Mouse (Mus musculus): Measurements from ENCODE around the gene Gad2. TPM values are rescaled to one million over a fixed set of nuclear protein-coding genes. Genes with fewer than 3 reads are reported as not detected.

The Gad2 gene
- total RNA-seq, 4 experiments from 2014 or later: 71.6 to 92.9 (median 83.0) TPM

DNA sequence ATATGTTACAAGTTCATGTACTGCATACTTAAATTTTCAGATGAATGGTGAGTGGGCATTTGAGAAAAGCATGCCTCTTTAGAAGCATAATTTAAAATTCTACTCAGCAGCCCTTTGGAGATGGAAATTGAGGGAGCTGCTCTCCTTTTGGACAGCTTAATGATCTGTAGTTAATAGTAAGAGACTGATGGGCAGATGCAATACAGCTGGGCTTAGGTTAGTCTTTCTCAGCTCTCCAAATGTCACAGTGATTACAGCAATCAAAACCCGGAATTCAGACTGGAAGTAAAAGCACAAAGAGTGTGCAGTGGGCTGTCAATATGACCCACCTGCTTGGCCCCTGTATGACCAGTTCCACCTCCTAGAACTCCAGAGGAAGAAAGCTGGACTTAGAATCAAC is 24.1 kb downstream of the Gad2 start:
- DNase-seq (ENCODE audit: low spot score in 2 of 2): no peak

DNA sequence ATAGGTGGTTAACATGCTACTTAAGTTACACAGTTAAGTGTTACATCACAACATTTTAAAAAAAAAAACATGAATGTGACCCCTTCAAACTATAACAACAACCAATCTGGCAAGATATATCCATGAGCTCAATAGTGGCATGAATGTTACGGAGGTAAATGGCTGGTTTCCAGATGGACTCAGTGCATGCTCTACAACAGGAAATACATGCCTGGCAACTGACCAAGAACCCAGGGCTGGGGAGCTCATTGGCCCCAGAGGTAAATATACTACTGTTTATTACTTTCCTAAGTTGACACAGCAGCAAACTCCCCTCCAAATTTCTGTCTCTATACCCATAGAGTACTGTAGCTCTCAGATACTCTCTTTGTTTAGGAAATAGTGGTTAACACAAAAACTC is 26.4 kb downstream of the Gad2 start:
- no peak for DNase-seq (ENCODE audit: low spot score in 2 of 2)

DNA sequence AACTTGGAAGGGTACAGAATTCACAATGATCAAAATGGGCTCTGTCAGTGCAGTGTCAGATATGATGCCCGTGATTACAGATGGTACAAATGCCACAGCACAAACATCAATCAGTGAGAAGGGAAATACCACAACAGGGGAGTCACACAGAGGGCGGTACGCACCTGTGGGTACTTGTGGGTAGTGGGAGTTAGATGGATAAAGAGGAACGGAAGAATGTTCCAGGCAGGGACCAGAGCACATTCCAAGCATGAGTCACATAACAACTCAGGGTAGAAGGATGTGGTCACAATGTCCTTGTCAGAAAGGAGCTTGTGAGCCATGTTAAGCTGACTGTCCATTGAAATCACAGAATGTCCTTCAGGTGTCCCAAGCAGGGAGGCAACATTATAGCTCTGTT is 29.8 kb downstream of the Gad2 start:
- no peak for DNase-seq (ENCODE audit: low spot score in 2 of 2)

DNA sequence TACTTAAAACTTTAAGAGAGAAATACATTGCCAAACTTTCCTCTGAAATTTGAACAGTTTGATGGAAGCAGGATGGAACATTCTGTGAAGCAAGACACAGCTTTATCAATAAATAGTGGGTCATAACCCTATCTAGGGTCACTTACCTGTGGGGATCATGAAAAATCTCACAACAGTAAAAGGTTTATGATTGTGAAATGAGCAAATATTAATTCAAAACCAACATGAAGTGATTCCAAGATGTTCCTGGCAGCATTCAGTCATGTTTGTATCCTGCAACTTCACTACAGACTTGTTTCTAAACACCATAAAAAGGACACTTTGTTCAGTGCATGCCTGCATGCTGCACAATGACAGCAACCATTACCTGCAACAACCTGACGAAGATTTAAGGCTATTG is 41.7 kb downstream of the Gad2 start:
- no peak for DNase-seq (ENCODE audit: low spot score in 2 of 2)

DNA sequence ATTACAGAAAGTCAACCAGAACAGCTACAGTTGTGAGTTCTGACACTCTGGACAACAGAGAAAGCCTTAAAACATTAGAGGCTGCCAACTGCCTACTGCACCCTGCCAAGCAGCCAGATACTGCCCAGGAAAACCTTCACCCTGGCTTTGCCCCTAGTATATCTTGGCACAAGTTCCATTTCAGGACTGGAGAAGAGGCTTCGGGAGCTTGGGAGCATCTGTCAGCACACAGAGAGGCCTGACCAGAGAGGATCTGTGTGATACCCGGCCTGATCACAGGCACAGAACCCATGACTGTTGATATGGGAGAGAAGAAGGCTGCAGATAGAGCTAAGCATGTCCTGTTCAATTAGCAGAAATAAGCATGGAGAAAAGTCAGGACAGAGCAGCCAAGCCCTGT is 48.4 kb downstream of the Gad2 start:
- DNase-seq (ENCODE audit: low spot score in 2 of 2): no peak

DNA sequence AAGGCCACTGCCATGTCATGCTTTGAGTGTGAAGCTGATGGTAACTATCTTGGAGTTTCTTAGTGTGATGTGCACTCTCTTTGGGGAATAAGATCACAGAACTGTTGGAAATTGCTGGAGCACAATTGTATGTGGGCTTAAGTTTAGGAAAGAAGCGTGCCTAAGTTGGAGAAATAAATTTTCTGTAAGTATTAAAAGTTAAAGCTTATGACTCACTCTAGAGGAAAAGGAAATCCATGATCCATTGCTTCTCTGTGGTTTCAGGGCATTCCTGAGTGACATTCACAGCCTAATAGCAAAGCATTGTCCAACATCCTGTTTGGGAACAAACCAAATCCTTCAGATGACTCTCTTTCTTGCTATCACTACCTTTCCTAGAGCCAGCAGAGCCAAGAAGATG is 49.3 kb downstream of the Gad2 start:
- DNase-seq (ENCODE audit: low spot score in 2 of 2): no peak

DNA sequence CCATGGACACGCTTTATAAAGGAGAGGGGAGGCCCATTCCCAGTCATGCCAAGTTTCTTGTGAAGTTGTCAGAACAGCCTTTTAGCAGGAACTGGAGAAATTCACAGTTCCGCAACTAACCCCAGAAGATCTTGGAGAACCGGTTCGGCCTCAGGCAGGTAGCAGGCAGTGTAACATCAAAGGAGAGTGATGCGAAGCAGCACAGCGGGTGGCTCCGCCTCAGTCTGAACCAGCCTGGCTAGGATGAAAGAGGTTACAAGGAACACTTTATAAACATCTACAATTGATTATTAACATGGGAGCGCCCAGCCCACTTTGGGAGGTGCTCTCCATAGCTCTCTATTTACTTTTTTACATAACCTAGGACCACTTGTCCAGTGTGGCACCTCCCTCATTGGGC is 55.1 kb downstream of the Gad2 start:
- no peak for DNase-seq (ENCODE audit: low spot score in 2 of 2)

DNA sequence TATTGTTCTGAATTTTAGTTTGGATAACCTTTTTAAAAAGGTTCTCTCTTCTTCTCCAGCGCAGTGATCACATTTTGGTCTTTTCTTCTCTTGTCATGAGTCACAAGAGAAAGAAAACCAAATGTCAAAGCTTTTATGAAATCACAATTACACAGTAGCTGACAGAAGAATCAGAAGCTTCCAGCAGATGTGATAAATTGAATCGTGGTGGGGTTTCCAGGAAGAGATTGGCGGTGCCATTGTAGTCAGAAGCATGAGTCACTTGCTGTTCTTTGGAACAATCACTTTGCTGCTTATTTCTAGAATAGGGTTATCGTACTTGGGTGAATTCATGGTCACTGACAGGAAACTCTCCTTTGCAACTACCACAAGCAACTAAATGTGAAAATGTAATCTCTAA is 57.9 kb downstream of the Gad2 start:
- no peak for DNase-seq (ENCODE audit: low spot score in 2 of 2)

DNA sequence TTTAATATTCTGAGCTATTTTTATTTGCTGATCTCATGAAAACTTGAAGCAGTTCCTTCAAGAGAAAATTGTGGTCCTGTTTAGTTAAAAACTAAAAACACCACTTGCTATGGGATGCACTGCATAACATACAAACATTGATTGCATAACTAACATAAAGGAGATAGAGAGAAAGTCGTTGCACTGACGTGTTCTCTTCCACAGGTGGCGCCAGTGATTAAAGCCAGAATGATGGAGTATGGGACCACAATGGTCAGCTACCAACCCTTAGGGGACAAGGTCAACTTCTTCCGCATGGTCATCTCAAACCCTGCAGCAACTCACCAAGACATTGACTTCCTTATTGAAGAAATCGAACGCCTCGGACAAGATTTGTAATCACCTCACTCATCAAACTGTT is 68.0 kb downstream of the Gad2 start:
- no peak for DNase-seq (ENCODE audit: low spot score in 2 of 2)

DNA sequence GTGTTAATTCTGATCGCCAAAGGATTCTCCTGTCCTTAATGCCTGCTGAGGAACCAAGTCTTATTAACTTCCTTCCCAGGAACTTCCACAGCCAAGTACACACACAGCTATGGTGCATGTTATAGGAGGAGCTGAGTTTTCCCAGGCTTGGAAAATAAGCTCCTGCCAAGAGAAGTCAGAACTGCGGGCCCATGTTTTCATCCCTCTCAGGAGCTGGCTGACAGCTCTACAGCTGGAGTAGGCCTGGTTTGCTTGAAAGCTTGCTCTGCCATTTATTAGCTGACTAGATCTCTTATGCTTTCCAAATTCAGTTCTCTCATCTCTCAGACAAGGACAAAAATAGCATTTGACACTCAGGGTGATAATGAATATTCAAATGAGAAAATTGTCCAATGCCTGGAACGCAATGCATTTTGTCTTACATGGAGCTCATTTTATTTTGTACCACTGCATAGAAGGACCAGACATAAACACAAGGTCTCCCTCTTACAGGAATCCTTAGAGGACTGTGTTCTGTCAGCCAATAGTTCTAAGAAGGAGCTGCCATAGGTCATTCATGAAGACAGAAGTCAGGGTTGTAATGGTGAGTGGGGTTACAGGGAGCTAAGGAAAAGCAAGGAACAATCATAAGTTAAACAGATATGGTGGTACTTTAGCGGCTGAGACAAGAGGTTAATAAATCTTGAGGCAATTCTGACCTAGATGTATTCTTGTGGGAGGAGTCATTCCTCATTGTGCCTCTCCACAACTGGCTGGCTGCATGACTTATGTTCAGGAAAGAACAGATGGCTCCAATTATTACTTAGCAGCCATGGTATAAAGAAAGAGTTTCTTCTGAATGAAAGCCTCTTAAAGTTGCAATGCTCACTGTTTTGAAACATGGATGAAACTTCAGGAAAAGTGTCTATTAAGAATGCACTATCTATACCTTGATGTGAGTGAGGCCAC is 83.0 kb downstream of the Gad2 start:
- no peak for DNase-seq (ENCODE audit: low spot score in 2 of 2)

DNA sequence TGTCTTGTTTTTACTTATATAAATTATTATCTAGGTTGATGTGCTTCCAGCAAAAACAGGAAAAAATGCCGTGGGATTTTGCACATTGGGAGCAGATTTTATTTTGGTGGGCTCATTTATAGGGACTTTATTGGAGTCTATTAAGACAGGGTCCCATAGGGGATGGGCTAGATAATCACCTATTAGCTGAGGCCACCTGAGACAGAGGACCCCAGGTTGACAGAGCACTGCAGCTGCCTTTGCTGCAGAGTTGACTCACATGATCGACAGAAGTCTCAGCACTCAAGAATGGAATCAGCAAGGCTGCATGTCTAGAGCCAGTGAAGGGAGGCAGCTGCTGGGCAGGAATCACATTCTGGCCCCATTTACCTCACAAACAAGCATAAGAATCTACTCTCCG is 84.2 kb downstream of the Gad2 start:
- no peak for DNase-seq (ENCODE audit: low spot score in 2 of 2)

DNA sequence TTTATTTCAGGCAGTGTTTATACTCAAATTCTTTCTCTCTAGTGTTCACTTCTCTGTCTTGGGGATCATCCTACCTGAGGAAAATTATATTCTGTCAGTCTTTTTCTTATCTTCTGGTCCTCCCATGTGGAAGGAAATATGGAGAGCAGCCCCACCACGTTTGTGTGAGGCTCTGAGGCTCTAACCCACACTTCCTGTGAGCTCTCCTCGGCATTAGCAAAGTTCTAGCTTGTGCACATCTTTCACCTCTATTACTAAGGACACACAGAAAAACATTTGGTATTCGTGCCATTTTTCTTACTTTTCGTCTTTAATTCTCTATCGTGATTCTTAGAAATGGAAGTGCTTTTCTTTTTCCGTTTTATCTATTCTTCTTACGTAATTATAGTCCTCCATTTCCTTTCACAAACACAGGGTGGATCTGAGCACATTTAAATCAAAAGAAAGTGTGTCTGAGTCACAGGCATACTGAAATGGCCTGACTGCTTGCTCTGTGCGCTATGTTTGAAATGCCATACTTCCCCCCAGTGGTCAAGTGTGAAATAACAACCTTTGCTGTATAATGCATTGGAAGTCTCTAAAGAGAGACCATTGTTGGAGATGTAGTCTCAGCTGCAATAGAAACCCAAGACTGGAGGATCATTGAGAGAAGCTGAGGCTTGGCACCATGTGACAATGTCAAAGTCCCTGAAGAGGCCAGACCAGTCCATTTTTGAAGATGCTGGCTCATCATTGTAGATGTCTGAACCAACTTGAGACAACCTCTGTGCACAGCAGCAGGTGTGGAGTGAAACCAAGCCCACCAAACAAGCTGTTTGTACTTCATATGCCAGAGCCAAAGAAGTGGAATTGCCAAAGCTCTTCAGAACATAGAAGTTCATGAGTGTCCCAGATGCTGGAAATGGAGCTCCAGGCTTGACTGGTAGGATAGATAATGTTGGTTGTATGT is 99.8 kb downstream of the Gad2 start:
- peak; percentile 63 to 68 for DNase-seq (ENCODE audit: low spot score in 2 of 2)

DNA sequence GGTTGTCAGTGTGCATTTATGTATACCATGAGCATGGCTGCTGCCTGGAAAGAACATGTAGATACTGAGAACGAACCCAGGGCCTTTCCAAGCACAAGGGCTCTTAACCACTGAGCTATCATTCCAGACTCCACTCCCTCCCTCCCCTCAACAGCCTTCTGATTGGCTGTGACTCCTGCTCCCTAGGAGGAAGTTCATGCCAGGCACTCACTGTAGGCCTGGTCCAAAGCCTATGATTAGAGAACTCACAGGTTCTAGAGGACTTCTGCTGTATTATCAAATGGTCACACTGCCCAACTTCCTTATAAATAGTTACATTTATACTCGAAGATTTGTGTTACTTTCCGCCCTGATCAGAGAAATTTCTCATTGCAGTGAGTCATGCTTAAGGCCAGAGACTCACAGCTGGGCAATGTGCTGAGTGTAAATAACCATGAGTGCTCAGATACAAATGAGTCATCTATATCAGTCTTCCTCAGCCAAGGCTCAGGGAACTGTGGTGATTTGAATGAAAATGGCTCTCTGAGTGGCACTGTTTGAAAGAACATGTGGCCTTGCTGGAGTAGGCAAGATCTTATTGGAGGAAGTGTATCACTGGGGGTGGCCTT is 102.0 kb downstream of the Gad2 start:
- DNase-seq (ENCODE audit: low spot score in 2 of 2): no peak

DNA sequence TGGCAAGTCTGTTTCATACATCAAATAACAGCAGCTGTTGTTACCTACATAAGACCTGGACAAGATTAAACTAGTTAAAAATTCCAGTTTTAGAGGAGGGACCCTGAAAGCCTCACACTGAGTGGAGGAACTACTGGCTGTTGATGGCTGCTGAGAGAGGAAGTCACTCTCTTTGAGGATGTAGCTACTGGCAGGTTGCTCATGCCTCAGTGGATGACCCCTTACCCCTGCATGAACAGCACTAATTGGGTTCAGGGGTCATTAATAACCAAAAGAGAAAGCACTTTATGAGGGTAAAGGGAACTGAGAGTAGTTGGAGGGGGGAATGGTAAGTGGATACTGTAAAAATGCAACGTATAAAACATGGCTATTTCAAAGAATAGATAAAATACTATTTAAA is 105.1 kb downstream of the Gad2 start:
- DNase-seq (ENCODE audit: low spot score in 2 of 2): no peak

DNA sequence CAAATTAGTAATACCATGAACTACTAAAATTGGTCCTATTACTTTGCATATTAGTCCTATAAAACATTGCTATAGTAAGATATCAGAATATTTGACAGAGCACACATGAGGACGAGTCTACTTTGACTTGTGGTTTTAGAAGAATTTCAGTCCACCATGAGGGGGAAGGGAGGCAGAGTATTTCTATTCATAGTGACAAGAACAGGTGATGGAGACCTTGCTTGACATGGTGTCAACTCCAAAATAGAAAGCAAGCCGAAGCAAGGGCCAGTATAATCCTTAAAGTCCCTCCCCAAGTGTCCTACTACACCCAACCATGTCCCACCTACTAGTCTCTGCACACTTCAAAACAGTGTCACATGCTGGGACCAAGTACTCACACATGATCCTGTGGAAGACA is 114.1 kb downstream of the Gad2 start:
- no peak for DNase-seq (ENCODE audit: low spot score in 2 of 2)

DNA sequence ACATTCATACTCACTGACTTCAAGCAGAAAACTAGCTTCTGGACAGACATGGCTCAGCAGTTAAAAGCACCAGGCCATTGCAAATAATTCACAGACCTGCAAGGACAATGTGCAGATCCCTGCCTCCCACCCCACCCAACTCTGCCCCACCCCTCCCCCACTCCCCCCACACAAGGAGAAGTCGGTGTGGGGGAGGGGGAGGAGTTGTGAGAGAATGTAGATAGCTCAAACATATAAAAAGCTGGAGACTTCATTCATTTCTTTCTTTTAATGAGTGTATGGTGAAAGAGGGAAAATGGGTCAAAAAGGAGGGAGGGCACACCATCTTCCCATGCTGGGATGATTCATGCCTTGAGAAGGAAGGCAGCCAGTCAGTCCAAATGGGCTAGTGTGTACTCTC is 117.4 kb downstream of the Gad2 start:
- no peak for DNase-seq (ENCODE audit: low spot score in 2 of 2)

DNA sequence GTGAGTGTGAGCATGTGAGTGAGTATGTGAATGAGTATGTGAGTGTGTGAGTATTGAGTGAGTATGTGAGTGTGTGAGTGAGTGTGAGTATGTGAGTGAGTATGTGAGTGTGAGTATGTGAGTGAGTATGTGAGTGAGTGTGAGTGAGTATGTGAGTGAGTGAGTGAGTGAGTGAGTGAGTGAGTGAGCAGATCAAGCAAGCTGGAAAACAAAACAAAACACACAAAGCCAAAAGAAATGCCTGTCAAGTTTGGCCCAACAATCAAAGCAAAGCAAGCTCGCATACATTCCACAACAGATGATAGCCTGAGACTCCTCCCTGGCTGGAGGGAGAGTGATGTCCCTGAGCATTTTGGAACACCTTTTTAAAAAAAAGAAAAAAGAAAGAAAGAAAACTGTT is 118.4 kb downstream of the Gad2 start:
- no peak for DNase-seq (ENCODE audit: low spot score in 2 of 2)

DNA sequence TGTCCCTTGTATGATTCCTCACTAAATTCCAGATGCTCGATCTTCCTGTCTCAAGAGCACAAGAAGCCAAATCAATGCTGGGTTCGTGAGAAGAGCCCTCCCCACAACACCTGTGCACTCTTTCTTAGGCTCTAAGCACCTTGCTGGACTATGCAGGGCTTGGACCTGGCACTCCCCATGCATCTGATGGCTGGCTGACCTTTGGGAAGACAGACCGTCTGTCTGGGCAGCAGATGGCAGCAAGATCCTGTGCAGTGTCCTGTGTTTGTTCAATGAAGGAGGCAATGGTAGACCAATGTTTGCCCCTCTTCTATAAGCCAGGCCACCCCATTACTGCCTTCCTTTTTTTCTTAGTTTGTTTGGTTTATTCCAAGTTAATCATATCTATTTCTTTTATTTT is 119.2 kb downstream of the Gad2 start:
- DNase-seq (ENCODE audit: low spot score in 2 of 2): no peak

Data from layer of hippocampus, adult 8-10 months (tissue).